Mouse (Mus musculus) lung, postnatal 25 days (tissue): ENCODE measurements at regions not wholly inside any gene's neighbourhood (a gene's known extent, or its start where the extent isn't known, plus 50 kb on each side); places are given as distances from the start of the nearest gene placed in this dataset.

Experiments used
- DNase-seq: peaks from one replicate; pipeline ENCODE4 v3.0.0; 2022; ENCODE audit warnings: low spot score

- no peak for DNase-seq
Observed at GRCm38 (mm10) chr15:13289064-13289463, 115.6 kb upstream of the Cdh6 start.

- no peak for DNase-seq
Observed at GRCm38 (mm10) chr15:13287878-13288277, 114.4 kb upstream of the Cdh6 start.

- DNase-seq = no peak
Observed at GRCm38 (mm10) chr15:13285355-13285754, 111.9 kb upstream of the Cdh6 start.

- no peak for DNase-seq
Observed at GRCm38 (mm10) chr15:13284219-13284618, 110.7 kb upstream of the Cdh6 start.

- no peak for DNase-seq
Observed at GRCm38 (mm10) chr15:13283106-13283505, 109.6 kb upstream of the Cdh6 start.

GRCm38 (mm10) chr15:13276909-13277235, 103.4 kb upstream of the Cdh6 start:
- no peak for DNase-seq

- no peak for DNase-seq
Observed at GRCm38 (mm10) chr15:13276225-13276908, 102.9 kb upstream of the Cdh6 start.

GRCm38 (mm10) chr15:13275326-13275725, 101.9 kb upstream of the Cdh6 start:
- DNase-seq = no peak

- DNase-seq = no peak
Observed at GRCm38 (mm10) chr15:13274366-13275067, 101.0 kb upstream of the Cdh6 start.

- DNase-seq = no peak
Observed at GRCm38 (mm10) chr15:13246053-13246696, 72.7 kb upstream of the Cdh6 start.

- no peak for DNase-seq
Observed at GRCm38 (mm10) chr15:13244306-13244705, 70.8 kb upstream of the Cdh6 start.

- no peak for DNase-seq
Observed at GRCm38 (mm10) chr15:13243561-13243960, 70.1 kb upstream of the Cdh6 start.

- no peak for DNase-seq
Observed at GRCm38 (mm10) chr15:13240931-13241330, 67.5 kb upstream of the Cdh6 start.

GRCm38 (mm10) chr15:13236869-13237507, 63.5 kb upstream of the Cdh6 start:
- DNase-seq = no peak

- no peak for DNase-seq
Observed at GRCm38 (mm10) chr15:13232567-13233259, 59.2 kb upstream of the Cdh6 start.

- no peak for DNase-seq
Observed at GRCm38 (mm10) chr15:13231550-13231949, 58.1 kb upstream of the Cdh6 start.

GRCm38 (mm10) chr15:13228125-13228524, 54.6 kb upstream of the Cdh6 start:
- no peak for DNase-seq
